Mouse (Mus musculus) NIH3T3 (cell line): ENCODE results near the gene Lyl1.
A peak's percentile ranks its signal among the peaks of the same experiment; 100 is the strongest.

ENCODE experiments used
- DNase-seq: peaks from one replicate; pipeline ENCODE4 v3.0.0-alpha.2; 2012; ENCODE audit warnings: low read depth

Lyl1 gene

GRCm38 (mm10) chr8:84700941-84701911 lies at the start of gene Lyl1:
TSS of gene Lyl1 (plus strand) at chr8:84701457.
- DNase-seq, result no peak

DNA sequence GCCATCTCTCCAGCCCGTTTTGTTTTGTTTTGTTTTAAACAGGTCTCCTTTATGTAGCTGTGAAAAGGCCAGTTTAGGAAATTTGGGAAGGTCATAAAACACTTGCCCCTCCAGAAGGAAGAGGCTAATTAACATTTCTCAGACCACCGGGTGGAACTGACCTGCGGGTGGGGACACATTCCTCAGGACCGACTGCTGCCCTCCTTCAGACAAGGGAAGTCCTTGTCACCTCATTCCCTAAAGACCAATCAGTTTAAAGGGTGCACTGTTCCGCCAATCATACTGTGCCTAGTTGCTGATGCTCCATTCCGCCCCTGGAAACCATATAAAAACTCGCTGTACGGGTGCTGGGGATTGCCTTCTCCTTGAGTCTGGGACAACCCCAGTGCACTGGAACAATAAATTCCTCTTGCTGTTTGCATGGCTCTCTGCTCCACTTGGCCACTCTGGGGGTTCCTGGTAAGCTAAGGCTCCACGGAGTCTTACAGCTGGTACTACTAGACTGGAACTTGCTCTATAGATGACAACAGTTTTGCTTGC lies 48.1 kb upstream of the Lyl1 start:
- no peak for DNase-seq

DNA sequence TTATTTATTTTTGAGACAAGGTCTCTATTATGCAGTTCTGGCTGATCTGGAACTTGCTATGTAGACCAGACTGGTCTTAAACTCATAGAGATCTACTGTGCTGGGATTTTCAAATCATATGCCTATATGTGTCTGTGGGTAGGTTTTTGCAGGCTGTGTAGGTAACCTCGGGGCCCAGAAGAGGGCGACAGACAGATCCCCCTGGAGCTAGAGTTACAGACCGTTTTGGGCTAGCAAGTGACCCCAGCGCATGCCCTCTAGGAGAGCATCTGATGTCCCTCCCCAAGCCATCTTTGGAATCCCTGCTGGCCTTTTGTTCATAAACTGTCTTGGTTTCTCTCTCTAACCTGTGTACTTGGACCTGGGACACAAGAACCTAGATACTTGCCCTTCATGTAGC lies 46.7 kb upstream of the Lyl1 start:
- no peak for DNase-seq

DNA sequence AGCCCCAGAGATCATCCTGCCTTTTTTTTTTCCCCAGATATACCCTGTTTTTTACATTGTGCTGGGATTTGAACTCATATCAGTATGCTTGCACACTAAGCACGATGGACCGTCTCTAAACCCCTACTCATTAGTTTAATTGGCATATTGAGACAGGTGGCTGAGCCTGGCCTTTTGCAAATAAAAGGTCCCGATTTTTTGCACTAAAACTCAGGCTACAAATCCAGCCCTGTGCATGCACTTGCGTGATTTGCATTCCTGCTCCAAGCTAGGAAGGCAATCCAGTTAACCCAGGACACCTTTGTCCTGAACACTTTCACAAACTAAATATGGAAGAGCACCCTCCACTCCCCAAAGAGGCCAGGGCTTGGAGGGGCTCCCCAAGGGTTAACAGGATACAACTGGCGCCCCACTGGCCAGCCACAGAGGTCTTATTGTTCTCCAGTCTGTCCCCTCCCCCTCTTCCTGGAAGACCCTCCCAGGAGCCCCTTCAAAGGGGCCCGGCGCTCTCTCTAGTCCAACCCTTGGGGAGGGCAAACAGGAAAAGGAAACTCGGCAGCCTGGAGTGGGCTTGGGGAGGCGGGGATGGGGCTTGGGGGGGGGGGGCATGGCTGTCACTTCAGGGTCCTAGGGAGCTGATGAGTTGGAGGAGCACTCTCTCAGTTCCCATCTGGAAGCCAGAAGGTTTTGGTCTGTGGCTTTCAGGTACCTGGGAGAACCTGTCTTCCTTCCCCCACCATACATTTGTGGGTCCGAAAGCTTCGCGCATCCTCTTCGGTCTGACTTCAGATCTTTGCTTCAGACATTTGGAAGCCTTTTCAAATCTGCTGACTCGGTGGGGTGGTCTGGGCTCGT lies 45.7 kb upstream of the Lyl1 start:
- DNase-seq, result no peak

GRCm38 (mm10) chr8:84656191-84656525 lies 45.1 kb upstream of the Lyl1 start:
- DNase-seq, result no peak

DNA sequence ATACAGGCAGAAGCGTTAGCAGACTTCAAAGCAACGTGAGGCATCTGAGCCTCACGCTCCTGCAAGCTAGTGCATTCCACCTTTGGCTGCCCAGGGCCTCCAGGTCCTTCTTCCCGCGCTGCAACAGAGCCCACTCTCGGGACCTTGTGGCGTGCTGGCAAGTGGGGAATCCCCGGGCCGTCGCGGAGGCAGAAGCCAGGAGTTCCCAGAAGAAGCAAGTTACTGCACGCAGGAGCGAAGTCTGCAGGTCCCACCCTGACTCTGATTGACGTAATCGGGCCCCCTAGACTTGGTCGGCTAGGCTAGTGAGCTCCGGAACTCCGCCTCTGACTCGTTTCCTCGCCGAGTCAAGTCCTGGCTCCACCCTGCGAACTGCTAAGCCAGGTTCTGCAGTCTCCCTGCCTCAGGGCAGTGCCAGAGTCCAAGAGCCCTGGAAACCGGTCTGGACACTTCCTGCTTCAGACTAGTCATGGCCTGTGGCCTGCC lies 44.6 kb upstream of the Lyl1 start:
- peak; percentile 88 for DNase-seq

GRCm38 (mm10) chr8:84657203-84657602 lies 44.1 kb upstream of the Lyl1 start:
- no peak for DNase-seq

- DNase-seq, result no peak
Measured at GRCm38 (mm10) chr8:84657680-84658079, 43.6 kb upstream of the Lyl1 start.

- no peak for DNase-seq
Measured at GRCm38 (mm10) chr8:84658951-84659350, 42.3 kb upstream of the Lyl1 start.

- peak; percentile 37 for DNase-seq
Measured at GRCm38 (mm10) chr8:84659936-84660818, 41.1 kb upstream of the Lyl1 start.

DNA sequence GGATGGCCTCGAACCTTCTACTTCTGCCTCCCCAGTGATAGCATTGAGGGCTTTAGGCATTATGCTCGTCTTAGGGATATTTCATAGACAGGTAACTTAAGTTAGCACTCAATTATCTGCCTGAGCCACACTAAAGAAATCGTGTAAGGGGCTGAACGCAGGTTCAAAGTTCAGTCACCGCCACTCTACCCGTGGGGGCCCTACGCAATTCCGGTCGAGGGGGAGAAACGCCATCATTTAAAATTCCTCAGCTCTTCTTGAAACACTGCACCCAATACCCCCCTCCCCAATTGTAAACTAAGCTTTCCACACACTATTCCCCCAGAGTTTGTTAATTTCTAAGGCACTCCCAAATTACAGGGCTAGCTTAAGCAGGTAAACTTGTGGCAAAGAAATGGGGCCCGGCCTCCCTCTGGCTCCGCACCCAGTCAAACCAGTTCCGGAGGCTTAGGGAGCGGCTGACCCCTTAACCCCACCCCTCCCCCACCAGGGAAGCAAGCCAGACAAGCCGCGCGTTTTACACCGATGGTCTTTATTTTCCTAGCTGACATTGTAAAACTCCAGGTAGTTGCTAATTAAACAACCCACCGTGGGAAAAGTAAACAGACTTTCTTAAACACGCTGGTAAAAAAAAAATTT lies 40.3 kb upstream of the Lyl1 start:
- peak; percentile 62 for DNase-seq

GRCm38 (mm10) chr8:84661458-84661871 lies 39.8 kb upstream of the Lyl1 start:
- DNase-seq, result peak; percentile 91

- no peak for DNase-seq
Measured at GRCm38 (mm10) chr8:84661961-84662571, 39.2 kb upstream of the Lyl1 start.

- DNase-seq, result peak; percentile 97
Measured at GRCm38 (mm10) chr8:84662581-84663065, 38.6 kb upstream of the Lyl1 start, which contains the start of gene Ier2. TSS of gene Ier2 (minus strand) at chr8:84662852.

DNA sequence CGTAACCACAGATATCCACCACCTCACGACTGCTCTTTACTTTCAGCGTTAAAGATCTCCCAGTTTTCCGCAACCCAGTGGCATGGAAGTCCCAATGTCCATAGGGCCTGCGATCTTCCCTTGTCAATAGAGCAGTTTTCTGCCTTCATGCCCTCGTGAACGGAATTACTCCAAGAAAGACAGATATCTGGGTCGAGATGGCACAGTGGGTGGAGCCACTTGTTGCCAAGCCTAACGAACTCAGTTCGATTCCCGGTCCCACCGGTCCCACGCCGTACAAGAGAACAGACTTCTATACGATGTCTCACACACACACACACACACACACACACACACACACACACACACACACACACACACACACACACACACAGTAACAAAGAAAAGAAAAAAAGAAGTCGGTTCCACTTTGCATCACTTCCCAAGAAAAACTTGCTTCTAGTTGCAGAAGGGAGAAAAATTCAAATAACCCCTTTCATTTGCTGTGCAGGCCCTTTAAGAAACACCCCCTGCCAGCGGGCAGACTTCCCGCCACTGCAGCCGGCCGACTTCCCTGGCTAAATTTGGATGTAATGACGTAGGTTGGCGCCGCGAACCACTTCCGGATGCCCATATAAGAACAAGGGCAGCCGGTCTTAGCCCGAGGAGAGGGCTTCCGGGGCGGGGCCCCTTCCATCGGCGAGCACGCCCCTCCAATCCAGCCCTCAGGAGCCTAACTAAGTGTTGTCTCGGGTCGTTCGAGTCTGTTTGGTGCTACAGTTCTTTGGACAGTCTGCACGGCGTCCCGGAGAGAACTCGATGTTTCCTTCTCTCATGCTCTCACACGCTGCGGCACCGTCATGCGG lies 37.6 kb upstream of the Lyl1 start:
- peak; percentile 99 for DNase-seq

GRCm38 (mm10) chr8:84664566-84665384 lies 36.5 kb upstream of the Lyl1 start:
- DNase-seq, result peak; percentile 86

DNA sequence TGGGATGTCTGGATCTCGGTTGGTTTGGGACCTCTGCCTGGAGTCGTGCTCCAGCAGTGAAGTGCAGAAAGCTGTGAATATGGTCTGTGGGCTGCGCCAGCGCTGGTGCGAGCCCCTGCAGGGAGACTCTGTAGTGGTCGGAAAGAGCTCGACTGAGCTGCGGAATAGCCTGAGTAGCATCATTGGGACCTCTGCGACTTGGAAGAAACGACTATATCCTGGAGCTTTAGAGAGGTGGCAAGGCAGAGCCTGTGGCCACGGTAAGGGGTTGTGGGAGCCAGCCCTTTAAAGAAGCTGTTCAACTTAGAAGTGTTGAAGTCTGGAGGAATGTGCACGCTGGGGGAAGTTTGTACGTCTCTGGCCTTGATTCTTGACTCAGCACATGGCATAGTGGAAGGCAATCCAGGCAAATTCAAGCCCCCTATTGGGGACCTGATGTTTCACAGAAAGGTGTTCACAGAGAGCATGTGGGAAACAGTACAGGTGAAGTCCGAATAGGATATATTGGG lies 35.8 kb upstream of the Lyl1 start:
- DNase-seq, result peak; percentile 54

GRCm38 (mm10) chr8:84668081-84668480 lies 33.2 kb upstream of the Lyl1 start:
- DNase-seq, result no peak
